Mouse (Mus musculus) gastrocnemius, adult 18-20 months (tissue): Measurements from ENCODE around the gene Tbc1d24. TPM values are rescaled to one million over a fixed set of nuclear protein-coding genes. Genes with fewer than 3 reads are reported as not detected.

Experiments used
- DNase-seq: peaks from one replicate; pipeline ENCODE4 v3.0.0; 2021; ENCODE audit warnings: low spot score
- long read RNA-seq, 2 experiments: library from polyadenylated mRNA; stranded (forward); transcript quantifications; one replicate each; pipeline ENCODE4 v2.0.0; 2021
- total RNA-seq, 2 experiments: library from RNA; stranded (reverse); gene quantifications; 2 replicates each; pipeline ENCODE4 v1.2.3; 2021

Tbc1d24 gene
- total RNA-seq = 1 to 10 TPM; 4.2 to 5.5 TPM
- long read RNA-seq, experiment 1, partial matches to known transcripts = 0 of 4 reads
- long read RNA-seq, experiment 1, other reads (novel, unspliced or antisense) = 4 of 4 reads
- long read RNA-seq, experiment 2, partial matches to known transcripts = 0 of 3 reads
- long read RNA-seq, experiment 2, other reads (novel, unspliced or antisense) = 3 of 3 reads

DNA sequence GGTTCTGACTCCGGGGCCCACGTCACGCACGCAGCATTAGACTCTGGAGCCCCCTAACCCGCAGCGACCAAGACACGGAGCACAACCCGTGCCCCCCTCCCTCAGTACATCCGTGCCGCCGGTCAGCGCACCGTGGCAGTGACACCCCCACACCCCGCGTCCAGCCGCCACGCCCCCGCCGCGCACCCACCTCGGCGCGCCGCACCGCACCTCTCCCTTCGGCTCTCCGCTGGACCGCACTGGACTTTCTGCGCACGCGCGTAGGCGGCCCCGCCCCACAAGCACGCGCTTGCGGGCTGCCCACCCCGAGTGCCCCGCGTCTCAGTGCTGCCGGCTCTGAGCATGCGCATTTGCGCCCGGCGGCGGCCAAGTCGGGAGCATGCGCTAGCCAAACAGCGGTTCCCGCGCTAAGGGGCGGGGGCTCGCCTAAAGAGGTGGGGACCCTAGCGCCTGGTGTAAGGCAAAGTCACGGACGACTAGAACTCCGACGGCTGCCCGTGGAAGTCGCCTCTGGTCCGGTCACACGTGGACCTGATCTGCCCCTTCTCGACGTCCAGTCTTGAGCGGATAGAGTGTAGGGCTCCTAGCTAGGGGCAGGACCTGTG, at the start of gene Tbc1d24:
Gene Tbc1d24, minus strand, starts transcription at position 279 of the 605 bp plus-strand sequence.
- peak; percentile 90 for DNase-seq

DNA sequence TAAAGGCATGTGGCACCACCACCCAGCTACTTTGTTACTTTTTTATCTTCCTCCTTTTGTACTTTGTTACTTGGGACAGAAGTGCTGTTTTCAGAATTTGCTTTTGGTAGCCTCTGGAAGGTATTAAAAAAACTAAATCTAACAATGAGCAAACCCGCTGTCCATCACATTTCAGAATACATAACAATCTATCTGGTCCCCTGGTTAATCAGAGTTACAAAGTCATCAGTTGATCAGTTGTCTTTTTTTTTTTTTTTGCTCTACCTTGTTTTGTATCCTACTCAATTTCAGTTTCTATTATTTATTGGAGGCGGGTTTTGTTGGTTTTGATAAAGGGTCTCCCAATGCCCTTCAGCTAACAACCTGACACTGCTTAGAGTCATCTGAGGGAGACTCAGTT, 47.0 kb upstream of the Tbc1d24 start:
- DNase-seq = no peak

DNA sequence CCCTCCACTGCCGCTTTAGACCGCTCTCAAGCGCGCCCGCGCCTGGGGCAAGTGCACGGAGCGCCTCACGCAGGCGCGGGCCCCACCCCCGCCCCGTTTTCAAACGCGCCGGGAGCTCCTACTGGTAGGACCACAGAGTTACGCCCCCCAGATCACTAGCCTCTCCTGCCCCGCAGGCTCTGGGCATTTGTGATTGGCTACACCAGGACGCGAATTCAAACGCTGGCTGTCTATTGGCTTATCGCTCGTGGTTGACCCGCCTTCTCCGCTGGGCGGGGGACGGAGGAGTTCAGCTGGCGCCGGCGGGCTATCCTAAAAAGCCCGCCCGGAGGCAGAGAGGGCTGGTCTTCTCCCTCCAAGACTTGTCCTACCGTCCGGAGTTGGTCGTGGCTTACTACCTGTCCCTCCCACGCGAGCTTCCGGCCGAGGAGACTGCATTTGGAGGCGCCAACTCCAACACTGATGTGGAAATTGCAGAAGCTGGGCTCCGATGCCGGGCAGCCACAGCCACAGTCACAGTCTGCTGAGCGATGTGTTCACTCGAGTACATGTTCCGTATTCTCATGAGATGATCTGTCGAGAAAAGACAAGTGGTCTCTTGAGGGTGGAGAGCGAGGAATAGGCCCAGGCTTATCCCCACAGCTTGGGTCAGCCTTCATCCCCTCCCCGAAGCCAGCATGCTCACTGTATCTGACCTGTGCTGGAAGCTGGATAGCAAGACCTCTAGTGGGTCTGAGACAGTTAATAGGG, 46.1 kb upstream of the Tbc1d24 start, which contains the start of gene Ccnf:
Gene Ccnf, minus strand, starts transcription at position 165 of the 750 bp plus-strand sequence.
- DNase-seq = peak; percentile 98

DNA sequence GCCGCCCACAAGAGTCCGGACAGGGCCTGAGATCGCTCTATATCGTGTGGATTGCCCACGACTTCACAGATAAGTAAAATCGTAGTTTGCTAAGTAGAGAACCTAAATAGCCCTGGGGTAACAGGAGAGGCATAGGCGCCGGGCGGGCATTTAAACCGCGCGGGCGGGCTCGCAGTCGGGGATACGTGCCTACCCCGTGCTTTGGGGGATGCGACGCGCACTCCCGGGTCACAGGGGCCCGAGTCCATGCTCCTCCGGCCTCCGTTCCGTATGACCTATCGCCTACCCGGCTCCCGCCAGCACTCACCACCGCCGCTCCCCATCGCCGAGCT, 45.6 kb upstream of the Tbc1d24 start:
- DNase-seq = no peak

DNA sequence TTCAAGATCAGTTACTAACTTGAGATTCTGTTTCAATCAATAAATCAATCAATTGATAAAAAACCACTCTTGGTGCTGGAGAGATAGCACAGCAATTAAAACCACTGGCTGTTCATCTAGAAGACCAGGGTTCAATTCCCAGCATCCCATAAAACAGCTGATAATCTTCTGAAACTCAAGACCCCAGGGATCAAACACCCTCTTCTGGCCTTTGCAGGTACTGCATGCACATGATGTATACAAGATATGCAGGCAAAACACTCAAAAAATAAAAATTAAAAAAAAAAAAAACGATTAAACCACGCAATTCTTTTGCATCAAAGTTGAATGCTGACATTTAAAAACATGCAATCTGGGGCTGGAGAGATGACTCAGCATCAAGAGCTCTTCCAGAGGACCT, 43.3 kb upstream of the Tbc1d24 start:
- DNase-seq = no peak

DNA sequence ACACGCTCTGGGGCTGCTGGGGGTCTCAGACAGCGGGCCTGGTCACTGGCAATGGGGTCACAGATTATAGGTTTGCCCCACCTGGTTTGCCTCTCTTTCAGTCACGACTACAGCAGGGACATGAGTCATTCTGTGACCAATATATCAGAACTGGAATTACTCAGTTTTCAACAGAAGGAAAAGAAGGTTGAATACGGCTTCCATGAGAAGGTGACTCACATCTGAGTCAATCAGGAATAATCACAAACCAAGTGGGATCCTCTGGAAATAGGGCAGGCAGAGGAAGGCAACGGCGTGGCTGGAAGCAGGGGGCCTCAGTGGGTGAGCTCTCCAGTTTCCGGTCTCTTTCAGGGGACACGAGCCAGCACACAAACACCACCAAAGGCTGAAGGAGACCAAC, 38.7 kb upstream of the Tbc1d24 start:
- no peak for DNase-seq

DNA sequence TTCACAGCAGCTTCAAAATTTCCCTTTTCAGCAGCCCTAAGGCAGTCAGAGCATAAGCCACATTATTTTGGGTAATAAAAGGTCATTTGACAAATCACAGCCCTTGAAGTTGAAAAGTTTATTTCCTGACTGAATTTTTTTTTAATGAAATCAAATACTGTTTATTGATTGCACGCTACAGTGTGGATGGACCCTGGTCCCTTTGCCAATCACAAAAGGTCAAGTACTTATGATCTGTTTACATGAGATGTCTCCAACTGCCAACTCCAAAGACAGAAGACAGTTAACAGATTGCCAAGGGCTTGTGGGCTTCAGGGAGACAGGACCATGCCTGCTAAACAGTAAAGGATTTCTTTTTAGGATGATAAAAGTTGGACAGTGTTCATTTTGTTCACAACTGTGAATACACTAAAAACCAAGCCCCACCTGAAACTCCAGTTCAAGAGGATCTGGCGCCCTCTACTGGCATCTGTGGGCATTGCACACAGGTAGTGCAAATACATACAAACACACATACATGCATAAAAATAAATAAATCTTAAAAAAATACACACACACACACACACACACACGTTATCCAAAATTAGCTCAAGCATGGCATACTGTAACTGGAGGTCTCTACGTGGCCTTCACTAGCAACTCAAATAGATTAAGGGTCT, 38.1 kb upstream of the Tbc1d24 start:
- no peak for DNase-seq

DNA sequence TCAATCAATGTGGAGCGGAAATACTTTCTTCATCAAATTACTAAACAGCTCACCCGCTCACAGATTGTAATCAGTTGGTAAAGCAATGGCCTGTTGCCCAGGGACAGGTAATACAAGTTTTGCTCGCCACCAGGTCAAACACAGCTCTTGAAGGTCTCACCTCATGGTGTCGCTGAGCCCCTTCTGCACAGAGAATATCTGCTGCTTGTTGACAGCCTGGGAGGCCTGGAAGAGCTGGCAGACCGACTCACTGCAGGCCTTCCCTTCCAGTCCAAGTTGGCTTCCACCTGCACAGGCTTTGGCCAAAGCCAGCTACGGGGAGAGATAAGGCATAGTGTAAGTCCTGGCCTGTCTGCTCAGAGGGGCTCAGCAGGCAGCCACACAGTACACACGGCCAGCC, 31.6 kb upstream of the Tbc1d24 start:
- DNase-seq = no peak

DNA sequence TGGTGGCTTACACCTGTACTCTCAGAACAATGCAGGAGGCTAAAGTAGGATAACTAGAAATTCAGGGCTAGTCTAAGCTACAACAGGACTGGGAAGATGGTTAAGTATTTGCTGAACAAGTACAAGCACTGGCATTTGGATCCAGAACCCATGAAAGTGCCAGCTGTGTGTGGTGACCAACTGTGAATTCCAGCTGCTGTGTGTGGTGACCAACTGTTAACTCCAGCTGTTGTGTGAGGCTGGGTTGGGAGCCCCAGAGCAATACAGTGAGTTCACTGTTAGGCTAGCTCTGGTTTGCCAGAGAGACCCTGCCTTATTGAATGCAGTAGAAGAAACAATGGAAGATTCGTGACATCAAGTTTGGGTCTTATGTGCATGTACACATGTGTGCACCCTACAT, 31.1 kb upstream of the Tbc1d24 start:
- no peak for DNase-seq

DNA sequence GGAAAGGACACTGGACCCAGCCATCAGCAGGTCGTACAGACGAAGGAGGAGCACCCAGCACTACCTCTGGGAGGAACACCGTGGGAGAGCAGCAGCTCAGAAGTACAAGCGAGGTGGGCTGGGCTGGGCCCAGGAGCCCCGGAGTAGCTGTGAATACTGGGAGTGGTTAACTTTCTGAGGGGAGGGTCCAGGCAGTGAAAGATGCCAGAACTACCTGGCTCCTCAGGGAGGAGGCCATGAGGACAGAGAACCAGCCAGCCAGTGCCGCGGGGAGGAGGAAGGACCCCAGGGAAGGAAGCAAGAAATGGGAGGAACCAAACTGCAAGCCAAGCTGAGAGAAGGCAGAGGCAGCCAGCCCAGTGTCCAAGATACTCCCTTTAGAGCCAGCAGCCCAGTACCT, 22.6 kb upstream of the Tbc1d24 start:
- DNase-seq = no peak

DNA sequence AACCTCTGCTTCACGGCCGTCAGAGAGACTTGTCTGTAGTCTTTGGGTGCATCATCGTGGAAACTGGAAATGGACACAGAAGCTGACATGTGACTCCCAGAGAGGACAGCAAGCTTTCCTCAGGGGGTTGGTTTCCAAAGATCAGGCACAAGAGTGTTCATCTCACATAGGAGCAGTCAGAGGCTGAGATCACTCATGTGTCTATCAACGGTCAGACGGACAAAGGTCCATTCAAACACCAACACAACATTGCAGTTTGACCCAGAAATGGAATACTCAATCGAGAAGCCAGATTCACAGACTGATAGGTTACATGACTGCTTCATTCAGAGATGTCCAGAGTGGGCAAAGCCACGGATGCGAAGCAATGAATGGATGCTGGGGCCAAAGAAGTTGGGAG, 21.4 kb upstream of the Tbc1d24 start:
- no peak for DNase-seq

DNA sequence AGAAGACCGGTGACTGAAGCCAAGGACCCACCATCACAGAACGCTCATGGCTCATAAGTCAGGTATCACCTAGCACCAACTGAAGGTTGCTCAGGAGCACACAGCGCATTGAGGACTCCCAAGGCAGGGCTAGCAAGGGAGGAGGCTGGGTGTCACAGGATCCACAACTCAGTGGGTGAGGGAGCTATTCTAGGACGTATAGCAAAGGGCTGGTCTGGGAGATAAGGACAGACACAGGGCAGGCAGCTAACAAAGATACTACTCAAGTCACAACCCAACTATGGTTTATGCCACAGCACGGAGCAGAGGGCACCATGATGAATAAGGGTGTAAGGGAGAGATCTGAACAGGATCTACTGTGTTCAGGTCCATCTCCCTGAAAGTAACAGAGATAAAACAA, 20.5 kb upstream of the Tbc1d24 start:
- DNase-seq = no peak

DNA sequence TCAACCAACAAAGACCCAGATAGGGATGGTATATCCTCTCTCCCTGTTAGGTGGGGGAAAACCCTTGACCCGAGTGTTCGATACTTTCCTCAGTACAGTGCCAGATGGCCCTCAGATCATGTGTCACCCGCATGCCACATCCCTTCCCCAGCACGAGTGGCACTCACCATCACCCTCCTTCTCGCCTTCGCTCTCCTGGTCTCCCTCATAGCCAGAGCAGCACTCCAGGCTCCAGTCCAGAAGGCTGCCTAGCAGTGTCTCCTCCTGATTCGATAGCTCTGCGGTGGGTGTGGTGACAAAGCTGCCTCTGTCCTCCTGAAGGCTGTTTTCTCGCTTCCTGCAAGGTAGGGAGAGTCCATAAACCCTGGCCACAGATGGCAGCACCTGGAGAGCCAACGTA, 19.4 kb upstream of the Tbc1d24 start:
- DNase-seq = no peak

DNA sequence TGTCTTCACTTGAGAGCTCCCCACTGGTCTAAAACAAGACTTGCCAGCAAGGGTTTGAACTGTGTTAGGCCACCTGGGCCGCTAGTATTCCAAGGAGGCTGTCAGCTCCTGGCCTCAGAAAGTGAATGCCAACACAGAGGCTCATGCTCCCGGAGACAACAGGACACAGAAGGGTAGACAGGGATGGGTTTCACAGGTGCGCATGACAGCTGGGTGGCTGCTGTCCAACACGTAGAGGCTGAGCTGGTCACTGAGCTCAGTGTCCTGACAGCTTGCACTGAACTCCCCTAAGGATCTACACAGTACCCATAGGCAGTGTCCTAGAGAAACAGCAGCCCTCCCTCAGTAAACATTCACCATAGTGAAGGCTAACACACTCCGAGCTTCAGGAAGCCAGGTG, 18.2 kb upstream of the Tbc1d24 start:
- DNase-seq = peak; percentile 25

DNA sequence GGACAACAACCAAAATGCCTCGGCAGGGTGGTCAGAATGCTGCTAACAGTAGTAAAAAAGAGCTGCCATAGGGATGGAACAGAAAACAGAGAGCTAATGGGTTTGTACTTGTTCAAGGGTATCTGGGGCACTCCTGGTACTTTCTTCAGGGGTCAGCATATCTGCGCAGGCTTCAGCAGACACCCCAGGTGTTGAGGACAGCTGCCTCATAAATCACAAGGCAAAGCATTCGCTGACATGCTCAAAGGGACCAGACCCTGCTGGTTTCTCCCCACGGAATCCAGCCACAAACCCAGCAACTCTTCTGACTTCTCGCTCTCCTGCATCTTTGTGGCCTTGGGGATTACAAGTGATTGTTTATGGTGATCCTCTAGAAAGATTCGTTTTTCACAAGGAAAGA, 17.3 kb upstream of the Tbc1d24 start:
- no peak for DNase-seq

DNA sequence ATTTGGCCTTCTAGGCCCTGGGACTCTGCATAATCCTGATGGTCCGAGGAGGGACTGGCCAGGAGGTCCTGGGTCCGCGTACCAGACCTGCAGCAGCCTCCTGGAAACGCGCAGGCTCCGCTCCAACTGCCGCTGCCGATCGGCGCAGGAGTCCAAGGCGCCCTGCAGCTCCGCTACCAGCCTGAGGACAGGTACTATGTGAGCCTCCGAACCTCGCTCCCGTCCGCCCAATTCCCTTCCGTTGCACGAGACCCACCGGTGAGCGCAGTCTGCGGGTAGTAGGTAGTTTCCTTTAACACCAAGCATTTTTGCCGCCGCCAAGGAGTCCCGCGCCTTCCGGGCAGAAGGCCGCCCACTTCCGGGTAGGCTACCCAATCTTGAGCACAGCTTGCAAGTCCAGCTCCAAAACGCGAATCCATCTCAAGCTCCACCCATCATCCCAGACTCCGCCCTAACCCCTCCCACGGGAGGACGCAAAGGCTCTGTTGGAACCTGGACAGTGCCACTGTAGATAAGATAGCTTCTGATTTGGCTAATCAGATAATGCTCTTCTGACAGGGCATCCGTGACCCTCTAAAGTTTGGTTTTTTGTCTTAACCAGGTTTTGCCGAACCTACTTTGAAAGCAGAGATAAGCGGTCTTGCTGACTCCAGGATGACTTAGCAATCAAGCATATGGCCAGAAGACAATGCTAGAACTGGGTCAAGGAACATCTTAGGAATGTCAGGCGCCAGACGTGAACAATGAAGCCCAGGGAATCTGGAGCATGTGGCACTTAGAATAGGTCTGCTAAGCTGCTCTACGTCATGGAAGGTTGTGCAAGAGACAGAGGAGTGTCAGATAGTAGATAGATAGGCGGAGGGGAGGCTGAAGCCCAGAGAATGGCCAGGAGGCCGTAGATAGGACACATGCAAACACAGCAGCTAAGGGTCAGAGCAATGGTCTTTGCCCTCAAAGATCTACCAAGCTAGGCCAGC, 15.4 kb upstream of the Tbc1d24 start, which contains the start of gene Tedc2:
Gene Tedc2, minus strand, starts transcription at position 417 of the 977 bp plus-strand sequence.
- peak; percentile 97 for DNase-seq

DNA sequence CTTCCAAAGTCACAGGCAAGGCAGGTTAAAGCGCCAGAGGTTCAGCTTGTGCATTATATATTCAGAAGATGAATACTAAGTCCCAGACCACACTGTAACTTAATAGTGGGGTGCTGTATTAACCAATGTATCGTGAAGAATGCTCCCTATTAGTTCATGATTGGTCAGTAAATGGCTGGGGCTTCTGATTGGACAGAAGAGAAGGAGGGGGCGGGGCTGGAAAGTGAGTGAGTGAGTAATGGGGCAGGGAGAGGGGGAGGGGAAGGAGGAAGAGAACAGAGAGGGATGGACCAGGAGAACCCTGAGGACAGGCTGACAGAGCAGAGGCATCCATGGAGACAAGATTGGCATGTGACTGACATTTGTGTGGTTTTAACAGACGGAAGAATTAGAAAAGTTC, 11.5 kb upstream of the Tbc1d24 start:
- no peak for DNase-seq

DNA sequence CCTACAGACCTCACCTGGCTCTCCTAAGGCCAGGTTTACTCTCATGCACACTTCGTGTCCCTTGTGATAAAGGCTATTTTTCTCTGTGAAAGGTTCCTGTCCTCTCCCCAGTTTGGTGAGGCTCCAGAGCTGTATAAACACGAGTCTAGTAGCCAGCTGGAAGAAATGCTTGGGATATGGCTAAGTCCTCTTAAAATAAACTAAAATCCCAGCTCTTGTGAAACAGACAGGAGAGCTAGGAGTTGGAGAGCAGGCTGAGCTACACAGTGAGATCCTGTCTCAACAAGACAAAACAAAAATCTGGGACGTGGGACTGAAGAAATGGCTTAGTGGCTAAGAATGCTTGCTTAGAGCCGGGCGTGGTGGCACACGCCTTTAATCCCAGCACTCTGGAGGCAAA, 7.8 kb upstream of the Tbc1d24 start:
- no peak for DNase-seq

DNA sequence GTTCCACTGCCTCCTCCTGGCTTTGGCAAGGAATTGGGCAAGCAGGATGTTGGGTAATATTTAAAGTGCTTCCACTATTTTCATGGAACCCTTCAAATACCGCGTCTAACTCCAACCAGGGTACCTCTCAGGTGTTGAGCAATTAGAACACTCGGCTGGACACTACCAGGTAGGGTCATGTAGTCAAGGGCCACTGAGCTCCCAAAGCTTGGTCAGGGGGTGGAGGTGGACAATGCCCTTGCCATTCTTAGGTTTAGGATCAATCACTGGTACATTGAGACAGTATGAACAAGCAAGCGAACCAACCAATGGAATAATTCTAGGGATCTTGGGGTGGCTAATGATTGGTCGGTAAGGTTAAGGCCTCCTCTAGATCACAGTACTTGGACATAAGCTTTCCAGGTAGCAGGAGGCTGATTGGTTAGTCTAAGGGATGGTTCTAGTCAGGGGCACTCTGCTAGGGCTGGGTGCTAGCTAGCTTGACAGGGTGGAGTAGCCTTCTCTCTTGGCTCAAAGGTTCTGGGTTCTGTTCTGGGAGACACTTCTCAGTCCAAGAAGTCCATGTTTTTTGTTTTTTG, 7.2 kb upstream of the Tbc1d24 start:
- no peak for DNase-seq

DNA sequence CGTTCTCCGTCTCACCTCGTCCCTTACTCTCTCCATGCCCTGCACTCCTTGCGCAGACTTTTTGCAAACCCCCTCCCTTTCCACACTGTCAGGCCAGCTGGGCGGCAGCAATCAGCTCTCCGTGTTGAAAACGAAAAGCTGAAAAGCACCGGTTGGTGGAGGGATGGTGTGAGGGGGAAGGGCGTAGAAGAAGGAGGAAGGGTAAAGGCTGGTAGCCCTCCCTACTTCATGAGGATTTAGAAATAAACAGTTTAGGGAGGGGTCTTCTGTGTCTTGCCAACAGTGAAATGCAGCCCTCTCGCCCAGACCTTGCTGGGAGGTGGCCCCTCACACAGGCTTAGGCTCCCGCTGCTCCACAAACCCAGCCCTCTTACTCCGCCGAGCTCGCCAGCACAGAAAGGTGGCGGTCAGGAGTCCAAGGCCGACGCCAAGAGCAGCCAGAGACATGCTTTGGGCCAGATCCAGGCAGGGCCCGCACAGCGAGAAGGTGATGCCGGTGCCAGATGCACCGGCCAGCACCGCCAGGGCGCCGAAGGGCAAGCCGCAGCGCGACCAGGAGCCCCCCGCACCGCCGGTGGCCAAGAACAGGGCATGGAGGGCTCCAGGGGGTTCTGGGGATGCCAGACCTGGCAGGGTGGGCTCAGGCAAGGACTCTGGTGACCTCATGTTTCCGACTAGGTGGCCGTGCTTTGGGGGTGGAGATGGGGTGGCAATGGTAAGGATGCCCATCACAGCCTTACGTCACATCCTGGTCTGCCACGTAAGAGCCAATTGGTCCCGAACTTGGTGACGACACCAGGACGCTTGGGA, 6.5 kb upstream of the Tbc1d24 start:
- DNase-seq = peak; percentile 24
